Mouse (Mus musculus) CD4-positive helper T cell, adult 2 months (primary cell): ENCODE measurements at regions not wholly inside any gene's neighbourhood (a gene's known extent, or its start where the extent isn't known, plus 50 kb on each side); places are given as distances from the start of the nearest gene placed in this dataset.

Experiments used
- DNase-seq: peaks from one replicate; pipeline ENCODE4 v3.0.0-alpha.2; 2012; ENCODE audit warnings: low read depth, missing footprints, low spot score

DNA sequence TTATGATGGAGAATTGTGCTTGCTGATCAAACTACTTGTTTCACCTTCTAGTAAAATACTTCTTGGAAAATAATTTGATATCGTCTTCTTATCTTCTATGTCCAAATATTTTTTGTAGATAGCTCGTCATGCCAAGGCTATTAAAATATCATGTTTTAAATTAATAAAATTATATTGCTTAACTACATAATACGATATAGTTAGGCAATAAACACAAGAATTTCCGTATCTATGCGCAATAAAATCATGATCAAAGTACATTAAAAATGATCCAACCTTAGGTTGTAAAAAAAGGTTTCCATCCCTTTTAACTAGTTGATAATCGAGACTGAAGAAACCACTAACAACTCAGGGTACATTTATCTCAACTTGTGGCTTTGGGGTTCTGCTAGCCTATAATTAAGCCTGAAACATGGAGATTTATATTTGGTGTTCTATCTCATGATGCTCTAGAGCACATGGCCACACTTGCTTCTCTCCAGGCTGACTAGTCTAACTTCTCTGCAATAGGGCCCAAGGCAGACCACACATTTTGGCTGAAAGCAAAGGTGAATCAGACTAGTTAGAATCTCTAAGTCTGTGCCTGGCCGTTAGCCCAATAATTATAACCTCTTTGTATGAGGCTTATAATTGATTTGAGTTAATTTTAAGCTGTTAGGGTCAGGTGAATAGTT is 314.5 kb downstream of the Plod2 start:
- DNase-seq = no peak

DNA sequence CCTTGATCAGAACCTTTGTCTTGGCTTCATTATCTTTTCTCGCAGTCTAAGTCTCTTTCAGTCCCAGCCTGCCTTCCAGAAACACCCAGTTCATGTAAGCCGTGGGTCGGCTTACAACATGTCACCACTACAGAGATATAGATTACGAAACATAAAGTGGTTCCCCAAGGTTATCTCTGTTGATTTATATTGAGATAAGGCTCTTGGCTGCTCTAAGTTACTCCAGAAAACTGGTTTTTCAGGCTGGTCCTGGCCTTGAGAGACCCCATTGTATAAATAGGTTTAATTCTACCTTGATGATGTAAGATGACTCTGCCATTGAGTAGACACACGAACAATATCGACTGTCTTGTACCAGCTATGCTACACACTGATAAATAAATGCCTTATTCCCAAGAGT is 323.8 kb downstream of the Plod2 start:
- no peak for DNase-seq

GRCm38 (mm10) chr9:92878589-92878988 is 336.6 kb downstream of the Plod2 start:
- DNase-seq = no peak

DNA sequence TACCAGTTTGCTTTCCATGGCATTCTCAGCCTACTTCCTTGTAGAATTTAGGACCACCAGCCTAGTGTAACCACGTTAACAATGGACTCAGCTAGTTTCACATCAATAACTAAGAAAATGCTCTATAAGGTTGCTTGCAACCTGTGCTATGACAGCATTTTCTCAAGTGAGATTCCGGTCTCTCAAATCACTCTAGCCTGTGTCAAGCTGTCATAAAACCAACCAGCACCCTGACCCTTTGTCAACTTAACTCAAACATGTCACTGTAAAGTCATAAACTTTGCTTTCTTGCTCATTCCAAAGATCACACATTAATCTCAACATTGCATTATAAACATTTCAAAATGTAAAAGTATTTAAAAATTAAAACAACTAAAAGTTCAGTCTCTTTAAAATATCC is 337.8 kb downstream of the Plod2 start:
- no peak for DNase-seq

GRCm38 (mm10) chr9:92882251-92882832 is 340.3 kb downstream of the Plod2 start:
- DNase-seq = no peak

GRCm38 (mm10) chr9:92890063-92890462 is 348.0 kb downstream of the Plod2 start:
- DNase-seq = no peak

DNA sequence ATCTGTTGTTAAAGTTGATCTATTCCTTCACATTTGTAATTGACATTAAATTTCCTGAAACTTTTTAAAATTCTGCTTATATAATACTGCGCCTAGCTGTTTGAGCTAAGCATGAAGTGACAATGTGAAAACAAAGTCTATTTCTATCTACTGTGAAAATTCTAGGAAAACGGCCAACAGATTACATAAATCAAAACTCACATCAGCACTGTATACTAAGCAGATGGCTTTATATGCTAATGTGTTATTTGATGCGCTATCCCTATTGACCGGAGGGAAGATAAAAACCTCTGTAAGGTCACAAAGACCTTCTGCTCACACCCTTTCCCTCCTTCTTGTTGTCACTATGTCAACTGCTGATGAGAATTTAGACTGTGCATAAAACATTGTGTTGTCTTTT is 357.7 kb downstream of the Plod2 start:
- DNase-seq = no peak

GRCm38 (mm10) chr9:92907102-92907501 is 365.1 kb downstream of the Plod2 start:
- DNase-seq = no peak

GRCm38 (mm10) chr9:92919396-92919795 is 377.4 kb downstream of the Plod2 start:
- DNase-seq = no peak

GRCm38 (mm10) chr9:92930231-92930966 is 388.4 kb downstream of the Plod2 start:
- no peak for DNase-seq

DNA sequence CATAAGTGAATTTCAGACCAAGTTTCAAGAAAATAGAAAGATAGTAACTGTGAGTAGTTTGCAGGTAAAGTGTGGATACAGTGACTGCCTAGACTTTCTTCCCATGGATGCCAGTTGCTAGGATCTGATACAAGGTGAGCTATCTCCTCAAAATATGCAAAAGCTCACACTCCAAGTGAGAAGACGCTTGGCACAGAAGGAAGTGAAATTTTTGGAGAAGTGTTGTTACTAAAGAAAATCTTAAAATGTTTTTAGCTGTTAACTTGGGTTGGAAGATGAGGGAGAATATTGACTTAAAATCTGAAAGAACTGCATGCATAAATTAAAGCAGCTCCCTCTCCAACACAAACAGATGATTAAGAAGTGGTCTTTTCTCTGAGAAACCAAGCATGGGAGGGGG is 395.8 kb downstream of the Plod2 start:
- DNase-seq = no peak

GRCm38 (mm10) chr9:92950092-92950491 is 408.1 kb downstream of the Plod2 start:
- no peak for DNase-seq

- DNase-seq = no peak
Observed at GRCm38 (mm10) chr9:92963275-92963674, 421.3 kb downstream of the Plod2 start.

GRCm38 (mm10) chr9:92991759-92992158 is 449.7 kb downstream of the Plod2 start:
- no peak for DNase-seq

DNA sequence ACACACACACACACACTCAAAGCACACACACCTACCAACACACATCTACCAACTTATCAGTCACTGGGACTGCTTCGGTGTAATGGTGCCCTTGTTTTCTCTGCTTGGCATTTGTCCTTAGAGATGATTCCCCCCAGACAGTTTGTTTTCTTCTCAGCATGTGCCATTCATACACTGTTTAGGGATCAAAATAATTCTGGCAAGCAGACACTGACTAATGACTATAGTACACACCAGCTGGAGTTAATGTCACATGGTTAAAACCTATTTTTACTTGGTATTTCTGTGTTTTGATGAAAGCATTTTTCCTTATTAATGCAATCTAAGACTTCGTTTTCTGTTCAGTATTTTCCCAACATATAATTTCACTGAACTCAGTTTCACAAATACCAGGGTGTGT is 454.1 kb downstream of the Plod2 start:
- no peak for DNase-seq

- no peak for DNase-seq
Observed at GRCm38 (mm10) chr9:93005182-93005953, 463.3 kb downstream of the Plod2 start.

GRCm38 (mm10) chr9:93008511-93009302 is 466.7 kb downstream of the Plod2 start:
- no peak for DNase-seq

- DNase-seq = no peak
Observed at GRCm38 (mm10) chr9:93044298-93044912, 502.4 kb downstream of the Plod2 start.

GRCm38 (mm10) chr9:93072140-93072539 is 530.1 kb downstream of the Plod2 start:
- no peak for DNase-seq

DNA sequence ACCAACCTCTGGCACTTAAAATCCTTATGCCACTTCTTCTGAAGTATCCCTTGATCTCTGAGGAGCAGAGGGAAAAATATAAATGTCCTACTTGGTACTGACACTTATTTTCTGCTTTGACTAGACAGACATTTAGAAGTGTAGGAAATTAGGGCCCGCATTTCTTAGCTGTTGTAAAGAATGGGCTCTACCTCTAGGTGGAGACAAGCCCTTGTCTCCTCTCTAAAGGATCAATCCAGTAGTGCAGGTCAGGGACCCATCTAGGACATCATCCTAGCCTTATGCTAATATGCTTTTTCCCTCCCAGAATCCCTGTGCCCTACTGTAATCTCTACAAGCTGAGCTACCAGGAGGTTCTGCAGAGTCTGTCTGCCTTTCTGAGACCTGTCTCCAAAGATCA is 541.1 kb downstream of the Plod2 start:
- DNase-seq = no peak

- no peak for DNase-seq
Observed at GRCm38 (mm10) chr9:93098008-93098581, 556.1 kb downstream of the Plod2 start.
